Mouse (Mus musculus) lung, postnatal 0 days (tissue): ENCODE measurements around the gene Emc9.

ENCODE experiments used
- CTCF ChIP-seq: IDR thresholded peaks from 2 replicates; pipeline ENCODE4 v1.5.1; 2016; ENCODE audit warnings: antibody characterized with exemption, mild to moderate bottlenecking
- EP300 ChIP-seq: IDR thresholded peaks from 2 replicates; pipeline ENCODE4 v1.6.1; 2016; ENCODE audit warnings: antibody characterized with exemption, mild to moderate bottlenecking, control low read depth

- TF ChIP-seq CTCF, result no peak
- TF ChIP-seq EP300, result no peak
These were observed 4.8 kb upstream of the Emc9 start for GRCm38 (mm10) chr14:55589771-55590448.
